8 mouse cellular contexts compared by ENCODE assay signal in the genomic region with DNA sequence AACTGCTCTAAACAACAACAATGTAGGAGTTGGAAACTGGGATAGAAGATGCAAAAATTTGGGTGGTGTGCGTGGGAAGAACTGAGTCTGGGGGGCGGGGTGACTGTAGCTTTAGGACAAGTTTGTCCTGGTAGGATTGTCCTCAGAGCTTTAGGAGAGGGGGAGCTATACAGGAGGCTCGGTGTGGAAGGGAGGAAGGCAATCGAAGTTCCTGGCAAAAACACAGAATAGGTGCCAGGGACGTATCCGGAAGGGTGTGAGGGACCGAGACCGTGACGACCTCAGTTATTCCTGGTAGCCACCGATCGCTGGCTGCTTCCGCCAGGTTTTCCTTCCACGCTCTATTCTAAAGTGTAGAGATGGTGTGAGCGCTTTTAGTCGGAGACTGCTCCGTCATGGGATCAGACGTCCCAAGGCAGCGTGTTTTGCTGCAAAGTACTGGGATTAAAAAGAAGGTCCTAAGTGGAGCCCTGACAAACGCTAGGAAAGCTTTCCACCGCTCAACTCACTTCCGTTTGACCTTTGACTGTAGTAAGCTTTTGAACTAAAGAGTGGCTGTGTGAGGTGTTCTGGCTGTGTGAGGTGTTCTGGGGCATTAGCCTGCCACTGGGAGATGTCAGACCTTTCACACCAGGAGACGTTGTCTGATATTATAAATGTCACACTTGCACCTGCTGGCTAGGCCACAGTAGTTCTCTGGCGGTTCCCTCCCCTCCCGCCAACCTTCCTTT. TPM values are rescaled to one million over a fixed set of nuclear protein-coding genes. Genes with fewer than 3 reads are reported as not detected.
DNase-seq lines count a peak whose midpoint lies in the region; ATAC-seq lines count a peak whose summit lies in the region.

No protein-coding gene starts in this region.

- no peak for DNase-seq in kidney, postnatal 25 days
- DNase-seq in thymus, postnatal 36 days: no peak
- DNase-seq in Muller cell, postnatal 12 days (ENCODE audit: inconsistent ontology term): no peak

- H3K4me3 ChIP-seq in kidney, embryonic 14.5 days (ENCODE audit: low read length): peak overlapping the region; percentile 55
- peak overlapping the region; percentile 59 for H3K4me3 ChIP-seq in embryonic facial prominence, embryonic 13.5 days
- H3K4me3 ChIP-seq in intestine, embryonic 16.5 days (ENCODE audit: low read length): peak overlapping the region; percentile 67
- peak overlapping the region; percentile 59; the same call in 1 of the 2 replicates for H3K4me3 ChIP-seq in neural tube, embryonic 12.5 days

- ATAC-seq in kidney, embryonic 14.5 days (ENCODE audit: low FRiP score, low TSS enrichment): no peak
- no peak for ATAC-seq in embryonic facial prominence, embryonic 13.5 days (ENCODE audit: insufficient number of reproducible peaks, insufficient read depth, low FRiP score, low TSS enrichment, low read depth)
- ATAC-seq in intestine, embryonic 16.5 days: peak; percentile 43
- no peak for ATAC-seq in neural tube, embryonic 12.5 days (ENCODE audit: low FRiP score, low read depth)
- no peak for ATAC-seq in activated CD4-positive, CD25-positive, alpha-beta regulatory T cell, adult 4 months

- no peaks in the 10 kb centered on the region for H3K36me3 ChIP-seq in kidney, embryonic 14.5 days (ENCODE audit: control insufficient read depth, insufficient read depth, low read length)
- no peaks in the 10 kb centered on the region for H3K36me3 ChIP-seq in embryonic facial prominence, embryonic 13.5 days
- H3K36me3 ChIP-seq in intestine, embryonic 16.5 days (ENCODE audit: control insufficient read depth, insufficient read depth, low read length): no peaks in the 10 kb centered on the region
- H3K36me3 ChIP-seq in neural tube, embryonic 12.5 days: no peaks in the 10 kb centered on the region

- H3K27me3 ChIP-seq in kidney, embryonic 14.5 days (ENCODE audit: control insufficient read depth, insufficient read depth, low read length): peaks cover 48% of the 10 kb centered on the region
- peaks cover 64% of the 10 kb centered on the region for H3K27me3 ChIP-seq in embryonic facial prominence, embryonic 13.5 days
- peaks cover 2% of the 10 kb centered on the region; the same call in 1 of the 2 replicates for H3K27me3 ChIP-seq in intestine, embryonic 16.5 days (replicated peaks; ENCODE audit: control insufficient read depth, insufficient read depth, low read length)
- H3K27me3 ChIP-seq in neural tube, embryonic 12.5 days (replicated peaks): peaks cover 46% of the 10 kb centered on the region

- H3K4me1 ChIP-seq in kidney, embryonic 14.5 days (ENCODE audit: control insufficient read depth, insufficient read depth, low read length): peaks cover 6% of the 10 kb centered on the region; the same call in 1 of the 2 replicates
- H3K4me1 ChIP-seq in embryonic facial prominence, embryonic 13.5 days: peaks cover 10% of the 10 kb centered on the region
- H3K4me1 ChIP-seq in intestine, embryonic 16.5 days (ENCODE audit: control insufficient read depth, insufficient read depth, low read length): peaks cover 4% of the 10 kb centered on the region
- 0 out of 2 replicates have a peak, but pooled peaks cover 3% of the 10 kb centered on the region for H3K4me1 ChIP-seq in neural tube, embryonic 12.5 days

- peak overlapping the region; percentile 90 for H3K4me2 ChIP-seq in kidney, embryonic 14.5 days (replicated peaks; ENCODE audit: low read depth, low read length)
- peak overlapping the region; percentile 98 for H3K4me2 ChIP-seq in embryonic facial prominence, embryonic 13.5 days
- peak overlapping the region; percentile 95 for H3K4me2 ChIP-seq in intestine, embryonic 16.5 days (ENCODE audit: low read depth, low read length)
- H3K4me2 ChIP-seq in neural tube, embryonic 12.5 days (replicated peaks): peak overlapping the region; percentile 99

- H3K27ac ChIP-seq in kidney, embryonic 14.5 days (ENCODE audit: low read depth, low read length): no peak overlapping the region
- no peak overlapping the region for H3K27ac ChIP-seq in embryonic facial prominence, embryonic 13.5 days
- peak overlapping the region; percentile 4; the same call in 1 of the 2 replicates for H3K27ac ChIP-seq in intestine, embryonic 16.5 days (ENCODE audit: low read length)
- no peak overlapping the region for H3K27ac ChIP-seq in neural tube, embryonic 12.5 days

- peaks cover under 1% of the 10 kb centered on the region; the same call in 1 of the 2 replicates for H3K9me3 ChIP-seq in kidney, embryonic 14.5 days (ENCODE audit: control insufficient read depth, low read length)
- no peaks in the 10 kb centered on the region for H3K9me3 ChIP-seq in embryonic facial prominence, embryonic 13.5 days
- no peaks in the 10 kb centered on the region for H3K9me3 ChIP-seq in intestine, embryonic 16.5 days (ENCODE audit: control insufficient read depth, low read length)
- H3K9me3 ChIP-seq in neural tube, embryonic 12.5 days: peaks cover 1% of the 10 kb centered on the region; the same call in 1 of the 2 replicates

- no peak overlapping the region for H3K9ac ChIP-seq in kidney, embryonic 14.5 days (ENCODE audit: low read depth, low read length)
- no peak overlapping the region for H3K9ac ChIP-seq in embryonic facial prominence, embryonic 13.5 days
- H3K9ac ChIP-seq in intestine, embryonic 16.5 days (ENCODE audit: low read depth, low read length): peak overlapping the region; percentile 77
- no peak overlapping the region for H3K9ac ChIP-seq in neural tube, embryonic 12.5 days

- 9% methylated on average over 24 of the region's 24 CpGs for WGBS in kidney, embryonic 14.5 days
- 6% methylated on average over 24 of the region's 24 CpGs for WGBS in embryonic facial prominence, embryonic 13.5 days
- 10% methylated on average over 24 of the region's 24 CpGs for WGBS in intestine, embryonic 16.5 days
- WGBS in neural tube, embryonic 12.5 days: 11% methylated on average over 24 of the region's 24 CpGs

RNA-seq across cellular contexts. Expression of gene 2810459M11Rik, which starts 1.3 kb away (rescaled TPM):
- 0.81 and 1.7 TPM in 2 replicates for polyA plus RNA-seq in kidney, embryonic 14.5 days (2014; fragmentation: Nextera tagmentation; extraction: Ambion mirVana)
- polyA plus RNA-seq in embryonic facial prominence, embryonic 13.5 days (2015; fragmentation: Nextera tagmentation; extraction: Ambion mirVana): 0.42 and 0.61 TPM in 2 replicates
- 4.3 and 4.4 TPM in 2 replicates for polyA plus RNA-seq in intestine, embryonic 16.5 days (2015; fragmentation: Nextera tagmentation; extraction: Ambion mirVana)
- polyA plus RNA-seq in neural tube, embryonic 12.5 days (2016; fragmentation: Nextera tagmentation; extraction: Ambion mirVana): 1.1 and 1.6 TPM in 2 replicates
- under 1 TPM in 1 of 2 experiments, not detected in 1; 0.21 TPM for polyA plus RNA-seq in activated CD4-positive, CD25-positive, alpha-beta regulatory T cell, adult 4 months (2017; shearing (Covaris generic))

RNA-seq across cellular contexts. Expression of gene Psmd1, which starts 17.2 kb away (rescaled TPM):
- 135 and 207 TPM in 2 replicates for polyA plus RNA-seq in kidney, embryonic 14.5 days (2014; fragmentation: Nextera tagmentation; extraction: Ambion mirVana)
- 161 and 174 TPM in 2 replicates for polyA plus RNA-seq in embryonic facial prominence, embryonic 13.5 days (2015; fragmentation: Nextera tagmentation; extraction: Ambion mirVana)
- polyA plus RNA-seq in intestine, embryonic 16.5 days (2015; fragmentation: Nextera tagmentation; extraction: Ambion mirVana): 135 and 144 TPM in 2 replicates
- 194 and 210 TPM in 2 replicates for polyA plus RNA-seq in neural tube, embryonic 12.5 days (2016; fragmentation: Nextera tagmentation; extraction: Ambion mirVana)
- polyA plus RNA-seq in activated CD4-positive, CD25-positive, alpha-beta regulatory T cell, adult 4 months (2017; shearing (Covaris generic)): 10 to 100 TPM; 79.9 to 86.8 TPM

RNA-seq across cellular contexts. Expression of gene Spata3, which starts 30.4 kb away (rescaled TPM):
- 0.34 TPM in 1 of 2 replicates, not detected in the other for polyA plus RNA-seq in kidney, embryonic 14.5 days (2014; fragmentation: Nextera tagmentation; extraction: Ambion mirVana)
- polyA plus RNA-seq in embryonic facial prominence, embryonic 13.5 days (2015; fragmentation: Nextera tagmentation; extraction: Ambion mirVana): not detected in 2 replicates
- not detected in 2 replicates for polyA plus RNA-seq in intestine, embryonic 16.5 days (2015; fragmentation: Nextera tagmentation; extraction: Ambion mirVana)
- not detected in 2 replicates for polyA plus RNA-seq in neural tube, embryonic 12.5 days (2016; fragmentation: Nextera tagmentation; extraction: Ambion mirVana)
- polyA plus RNA-seq in activated CD4-positive, CD25-positive, alpha-beta regulatory T cell, adult 4 months (2017; shearing (Covaris generic)): under 1 TPM in 1 of 2 experiments, not detected in 1; 0.49 TPM
